Mouse (Mus musculus): ENCODE measurements around the gene Snph. TPM values are rescaled to one million over a fixed set of nuclear protein-coding genes. Genes with fewer than 3 reads are reported as not detected.

The Snph gene
- total and polyA plus RNA-seq, 3 experiments = 0.82 TPM; not detected in 2

GRCm38 (mm10) chr2:151573667-151574066, 58.7 kb downstream of the Snph start:
- DNase-seq (ENCODE audit: low spot score) (no peak), ATAC-seq (ENCODE audit: extremely low read depth, insufficient number of reproducible peaks, low FRiP score, poor library complexity, severe bottlenecking) (no peak)
- Histone ChIP-seq H3K9me3 (replicated peaks) (no peaks in the 10 kb centered on the region), H3K4me1 (ENCODE audit: insufficient read depth, low read depth, low read length) (peaks cover 3% of the 10 kb centered on the region; the same call in 1 of the 2 replicates), H3K4me3 (ENCODE audit: low read depth, low read length) (no peak overlapping the region), H3K27me3 (ENCODE audit: insufficient read depth, low read length) (peaks cover 15% of the 10 kb centered on the region), H3K36me3 (replicated peaks) (no peaks in the 10 kb centered on the region)
- TF ChIP-seq CTCF (IDR thresholded peaks at IDR 0.05; ENCODE audit: low read depth, low read length) = no peak
- TF ChIP-seq TAL1 (conservative IDR thresholded peaks at IDR 0.05; ENCODE audit: low read depth, low read length) = no peak
- TF ChIP-seq GATA1 (IDR thresholded peaks at IDR 0.05; ENCODE audit: borderline replicate concordance, low read length) = no peak
- TF ChIP-seq GATA2 (IDR thresholded peaks at IDR 0.05; ENCODE audit: borderline replicate concordance, low read depth, low read length) = no peak
- no peak for TF ChIP-seq POLR2AphosphoS5 (IDR thresholded peaks at IDR 0.05; ENCODE audit: insufficient replicate concordance, low read depth, low read length)

GRCm38 (mm10) chr2:151571873-151572700, 60.3 kb downstream of the Snph start, which contains the start of gene Sdcbp2:
TSS of gene Sdcbp2 (plus strand) at chr2:151572622.
- TF ChIP-seq CTCF (IDR thresholded peaks at IDR 0.05; ENCODE audit: low read depth, low read length) (no peak), POLR2AphosphoS5 (IDR thresholded peaks at IDR 0.05; ENCODE audit: insufficient replicate concordance, low read depth, low read length) (no peak), TAL1 (conservative IDR thresholded peaks at IDR 0.05; ENCODE audit: low read depth, low read length) (no peak), GATA2 (IDR thresholded peaks at IDR 0.05; ENCODE audit: borderline replicate concordance, low read depth, low read length) (no peak), GATA1 (IDR thresholded peaks at IDR 0.05; ENCODE audit: borderline replicate concordance, low read length) (no peak)
- Histone ChIP-seq H3K9me3 (replicated peaks) (no peaks in the 10 kb centered on the region), H3K4me1 (ENCODE audit: insufficient read depth, low read depth, low read length) (peaks cover 3% of the 10 kb centered on the region), H3K36me3 (replicated peaks) (peaks cover 2% of the 10 kb centered on the region), H3K4me3 (ENCODE audit: low read depth, low read length) (no peak within 1 kb of the TSS), H3K27me3 (ENCODE audit: insufficient read depth, low read length) (peaks cover 15% of the 10 kb centered on the region)
- DNase-seq (ENCODE audit: low spot score) = no peak
- no peak for ATAC-seq (ENCODE audit: extremely low read depth, insufficient number of reproducible peaks, low FRiP score, poor library complexity, severe bottlenecking)

- no peak for ATAC-seq (ENCODE audit: extremely low read depth, insufficient number of reproducible peaks, low FRiP score, poor library complexity, severe bottlenecking)
Measured at GRCm38 (mm10) chr2:151569452-151569851, 62.9 kb downstream of the Snph start.

DNA sequence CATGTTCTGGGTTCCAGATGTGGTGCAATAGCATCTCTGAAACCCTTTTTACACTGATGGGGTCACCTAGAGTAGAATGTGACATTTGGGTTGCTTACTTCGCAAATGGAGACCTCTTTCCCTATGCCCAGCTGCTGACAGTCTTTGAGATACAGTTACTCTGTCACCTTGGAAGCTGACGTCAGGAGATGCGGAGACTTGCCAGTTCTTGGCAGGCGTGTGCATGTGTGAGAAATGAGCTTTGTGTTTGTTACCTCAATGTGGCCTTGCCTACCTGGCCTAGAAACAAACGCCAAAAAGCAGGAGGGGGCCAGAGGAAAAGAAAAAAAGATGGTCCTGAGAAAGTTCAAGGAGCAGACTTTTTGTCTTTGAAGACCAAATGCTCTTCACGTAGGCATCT, 65.5 kb downstream of the Snph start:
- TF ChIP-seq GATA1 (IDR thresholded peaks at IDR 0.05; ENCODE audit: borderline replicate concordance, low read length) = no peak
- no peak for TF ChIP-seq CTCF (IDR thresholded peaks at IDR 0.05; ENCODE audit: low read depth, low read length)
- TF ChIP-seq TAL1 (conservative IDR thresholded peaks at IDR 0.05; ENCODE audit: low read depth, low read length) = no peak
- TF ChIP-seq POLR2AphosphoS5 (IDR thresholded peaks at IDR 0.05; ENCODE audit: insufficient replicate concordance, low read depth, low read length) = no peak
- no peak for TF ChIP-seq GATA2 (IDR thresholded peaks at IDR 0.05; ENCODE audit: borderline replicate concordance, low read depth, low read length)
- no peaks in the 10 kb centered on the region; the same call in 1 of the 2 replicates for H3K4me1 ChIP-seq (ENCODE audit: insufficient read depth, low read depth, low read length)
- no peak overlapping the region for H3K4me3 ChIP-seq (ENCODE audit: low read depth, low read length)
- no peak for ATAC-seq (ENCODE audit: extremely low read depth, insufficient number of reproducible peaks, low FRiP score, poor library complexity, severe bottlenecking)
- H3K9me3 ChIP-seq (replicated peaks) = no peaks in the 10 kb centered on the region
- no peaks in the 10 kb centered on the region for H3K27me3 ChIP-seq (ENCODE audit: insufficient read depth, low read length)
- DNase-seq (ENCODE audit: low spot score) = no peak
- peaks cover 31% of the 10 kb centered on the region for H3K36me3 ChIP-seq (replicated peaks)

More at GRCm38 (mm10) chr2:151569452-151569851, 62.9 kb downstream of the Snph start:
- Histone ChIP-seq H3K27me3 (ENCODE audit: insufficient read depth, low read length) (peaks cover 8% of the 10 kb centered on the region), H3K4me1 (ENCODE audit: insufficient read depth, low read depth, low read length) (peaks cover 3% of the 10 kb centered on the region), H3K36me3 (replicated peaks) (peaks cover 14% of the 10 kb centered on the region), H3K9me3 (replicated peaks) (no peaks in the 10 kb centered on the region), H3K4me3 (ENCODE audit: low read depth, low read length) (no peak overlapping the region)
- TF ChIP-seq GATA1 (IDR thresholded peaks at IDR 0.05; ENCODE audit: borderline replicate concordance, low read length) (no peak), POLR2AphosphoS5 (IDR thresholded peaks at IDR 0.05; ENCODE audit: insufficient replicate concordance, low read depth, low read length) (no peak), GATA2 (IDR thresholded peaks at IDR 0.05; ENCODE audit: borderline replicate concordance, low read depth, low read length) (no peak), CTCF (IDR thresholded peaks at IDR 0.05; ENCODE audit: low read depth, low read length) (no peak), TAL1 (conservative IDR thresholded peaks at IDR 0.05; ENCODE audit: low read depth, low read length) (no peak)
- no peak for DNase-seq (ENCODE audit: low spot score)

DNA sequence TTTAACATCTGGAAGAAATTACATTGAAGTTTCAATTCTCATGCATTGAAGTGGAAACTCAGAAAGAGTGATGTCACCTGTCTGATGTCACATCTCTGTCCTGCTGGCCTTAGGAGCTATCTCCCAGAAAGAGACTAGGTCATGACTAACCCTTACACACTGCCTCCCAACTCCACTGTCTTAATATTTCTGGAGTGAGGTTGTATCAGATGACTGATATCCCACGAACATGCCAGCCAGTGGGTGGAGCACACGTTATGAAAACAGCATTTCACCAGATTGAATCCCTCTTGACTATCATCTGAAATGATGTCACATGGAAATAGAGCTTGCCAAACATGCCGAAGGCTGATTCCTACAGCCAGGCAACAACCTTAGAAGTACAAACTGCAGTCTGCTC, 67.4 kb downstream of the Snph start:
- H3K4me1 ChIP-seq (ENCODE audit: insufficient read depth, low read depth, low read length) = no peaks in the 10 kb centered on the region; the same call in 1 of the 2 replicates
- H3K9me3 ChIP-seq (replicated peaks) = no peaks in the 10 kb centered on the region
- ATAC-seq (ENCODE audit: extremely low read depth, insufficient number of reproducible peaks, low FRiP score, poor library complexity, severe bottlenecking) (no peak), DNase-seq (ENCODE audit: low spot score) (no peak)
- peaks cover 44% of the 10 kb centered on the region for H3K36me3 ChIP-seq (replicated peaks)
- no peaks in the 10 kb centered on the region for H3K27me3 ChIP-seq (ENCODE audit: insufficient read depth, low read length)
- H3K4me3 ChIP-seq (ENCODE audit: low read depth, low read length) = no peak overlapping the region
- no peak for TF ChIP-seq CTCF (IDR thresholded peaks at IDR 0.05; ENCODE audit: low read depth, low read length)
- TF ChIP-seq TAL1 (conservative IDR thresholded peaks at IDR 0.05; ENCODE audit: low read depth, low read length) = no peak
- TF ChIP-seq POLR2AphosphoS5 (IDR thresholded peaks at IDR 0.05; ENCODE audit: insufficient replicate concordance, low read depth, low read length) = no peak
- TF ChIP-seq GATA2 (IDR thresholded peaks at IDR 0.05; ENCODE audit: borderline replicate concordance, low read depth, low read length) = no peak
- TF ChIP-seq GATA1 (IDR thresholded peaks at IDR 0.05; ENCODE audit: borderline replicate concordance, low read length) = no peak

- H3K36me3 ChIP-seq (replicated peaks) = peaks cover 53% of the 10 kb centered on the region
- H3K4me1 ChIP-seq (ENCODE audit: insufficient read depth, low read depth, low read length) = no peaks in the 10 kb centered on the region; the same call in 1 of the 2 replicates
- no peak overlapping the region for H3K4me3 ChIP-seq (ENCODE audit: low read depth, low read length)
- H3K27me3 ChIP-seq (ENCODE audit: insufficient read depth, low read length) = no peaks in the 10 kb centered on the region
- no peaks in the 10 kb centered on the region for H3K9me3 ChIP-seq (replicated peaks)
- TF ChIP-seq POLR2AphosphoS5 (IDR thresholded peaks at IDR 0.05; ENCODE audit: insufficient replicate concordance, low read depth, low read length) (no peak), GATA2 (IDR thresholded peaks at IDR 0.05; ENCODE audit: borderline replicate concordance, low read depth, low read length) (no peak), CTCF (IDR thresholded peaks at IDR 0.05; ENCODE audit: low read depth, low read length) (no peak), GATA1 (IDR thresholded peaks at IDR 0.05; ENCODE audit: borderline replicate concordance, low read length) (no peak), TAL1 (conservative IDR thresholded peaks at IDR 0.05; ENCODE audit: low read depth, low read length) (no peak)
- no peak for ATAC-seq (ENCODE audit: extremely low read depth, insufficient number of reproducible peaks, low FRiP score, poor library complexity, severe bottlenecking)
- no peak for DNase-seq (ENCODE audit: low spot score)
Measured at GRCm38 (mm10) chr2:151564006-151564405, 68.4 kb downstream of the Snph start.

Measured in G1E (cell line).